ENCODE assay signal across 10 mouse cellular contexts in the genomic region with DNA sequence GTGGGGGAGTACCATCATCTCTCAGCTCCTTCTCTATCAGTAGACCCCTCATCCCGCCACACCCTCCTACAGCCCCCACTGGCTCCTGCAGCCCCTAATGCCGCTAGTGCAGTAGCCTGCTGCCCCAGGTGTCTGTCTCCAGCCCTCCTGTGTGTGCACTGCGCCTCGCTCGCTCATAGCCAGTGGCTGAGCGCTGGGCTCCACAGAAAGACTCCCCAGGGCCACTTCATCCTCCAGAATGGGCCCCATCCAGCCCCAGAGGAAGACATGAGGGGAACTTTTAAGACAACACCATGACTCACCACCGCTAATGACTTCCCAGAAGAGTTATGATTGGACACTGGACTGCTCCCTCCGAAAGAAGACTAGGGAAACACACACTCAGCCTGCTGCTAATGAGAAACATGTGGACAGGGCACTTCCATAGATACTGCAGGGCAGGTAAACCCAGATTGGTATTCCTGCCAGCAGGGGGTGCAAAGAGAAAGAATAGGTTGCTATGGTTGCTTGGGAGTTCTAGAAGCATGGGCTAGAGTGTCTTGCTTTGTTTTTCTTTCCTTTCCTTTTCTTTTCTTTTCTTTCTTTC. TPM values are rescaled to one million over a fixed set of nuclear protein-coding genes. Genes with fewer than 3 reads are reported as not detected.
DNase-seq lines count a peak whose midpoint lies in the region; ATAC-seq lines count a peak whose summit lies in the region.
"Had no signal": no experiment of that assay in that cellular context is flagged by ENCODE, and none has a peak within 500 bp of the region (broad histone marks: within the 10 kb centered on the region; RNA-seq: fewer than 3 reads in every experiment).

No protein-coding gene starts in this region.

- no peaks in the 10 kb centered on the region for H3K9me3 ChIP-seq in midbrain, embryonic 11.5 days (ENCODE audit: control insufficient read depth, low read length)
- no peaks in the 10 kb centered on the region for H3K9me3 ChIP-seq in midbrain, embryonic 15.5 days
- H3K9me3 ChIP-seq: hindbrain, embryonic 15.5 days had no signal

- H3K27ac ChIP-seq in midbrain, embryonic 11.5 days (ENCODE audit: low read depth, low read length): no peak overlapping the region
- H3K27ac ChIP-seq in midbrain, embryonic 15.5 days: no peak overlapping the region
- H3K27ac ChIP-seq: hindbrain, embryonic 15.5 days had no signal

- no peaks in the 10 kb centered on the region for H3K27me3 ChIP-seq in midbrain, embryonic 11.5 days (ENCODE audit: control insufficient read depth, insufficient read depth, low read length)
- no peaks in the 10 kb centered on the region; the same call in 1 of the 2 replicates for H3K27me3 ChIP-seq in midbrain, embryonic 15.5 days (replicated peaks)
- H3K27me3 ChIP-seq: hindbrain, embryonic 15.5 days had no signal

- peak; percentile 54 for DNase-seq in midbrain, embryonic 11.5 days (ENCODE audit: low spot score, missing footprints)
- peak; percentile 10 for DNase-seq in T-cell, adult 2 months (ENCODE audit: low spot score)
- peak; percentile 61 for DNase-seq in forelimb bud, embryonic 11.5 days (ENCODE audit: low read depth, low spot score)
- peak; percentile 80 for DNase-seq in lung, postnatal 36 days
- DNase-seq in ovary, postnatal 36 days (ENCODE audit: low spot score): no peak
- DNase-seq in right cerebral cortex, postnatal 4 days: no peak
- no peak for DNase-seq in cerebellum, postnatal 14 days

- no peaks in the 10 kb centered on the region for H3K4me1 ChIP-seq in midbrain, embryonic 11.5 days (ENCODE audit: control insufficient read depth, insufficient read depth, low read length)
- H3K4me1 ChIP-seq in midbrain, embryonic 15.5 days: no peaks in the 10 kb centered on the region; the same call in 1 of the 2 replicates
- H3K4me1 ChIP-seq: hindbrain, embryonic 15.5 days had no signal

- H3K4me2 ChIP-seq in midbrain, embryonic 11.5 days: no peak overlapping the region
- H3K4me2 ChIP-seq in midbrain, embryonic 15.5 days: no peak overlapping the region
- H3K4me2 ChIP-seq: hindbrain, embryonic 15.5 days had no signal

- no peaks in the 10 kb centered on the region for H3K36me3 ChIP-seq in midbrain, embryonic 11.5 days (ENCODE audit: control insufficient read depth, insufficient read depth, low read length)
- no peaks in the 10 kb centered on the region for H3K36me3 ChIP-seq in midbrain, embryonic 15.5 days (replicated peaks)
- H3K36me3 ChIP-seq: hindbrain, embryonic 15.5 days had no signal

- no peak overlapping the region for H3K9ac ChIP-seq in midbrain, embryonic 11.5 days (ENCODE audit: low read length)
- H3K9ac ChIP-seq in midbrain, embryonic 15.5 days: no peak overlapping the region
- H3K9ac ChIP-seq: hindbrain, embryonic 15.5 days had no signal

- H3K4me3 ChIP-seq in midbrain, embryonic 11.5 days (ENCODE audit: low read depth, low read length): no peak overlapping the region
- H3K4me3 ChIP-seq in midbrain, embryonic 15.5 days: no peak overlapping the region
- H3K4me3 ChIP-seq: hindbrain, embryonic 15.5 days; myocyte had no signal

- 72% methylated on average over 8 of the region's 8 CpGs for WGBS in midbrain, embryonic 11.5 days
- WGBS in midbrain, embryonic 15.5 days: 84% methylated on average over 8 of the region's 8 CpGs

- ATAC-seq in midbrain, embryonic 11.5 days (ENCODE audit: low FRiP score): no peak
- ATAC-seq in midbrain, embryonic 15.5 days (replicated peaks): no peak

RNA-seq across cellular contexts. Expression of a gene that starts 15.5 kb away (rescaled TPM):
- 0.06 TPM in 1 of 2 replicates, not detected in the other for polyA plus RNA-seq in midbrain, embryonic 11.5 days (2014; fragmentation: Nextera tagmentation; extraction: Ambion mirVana)
- polyA plus RNA-seq in midbrain, embryonic 15.5 days (2015; fragmentation: Nextera tagmentation; extraction: Ambion mirVana): 2.3 and 2.4 TPM in 2 replicates

RNA-seq across cellular contexts. Expression of a gene that starts 37.6 kb away (rescaled TPM):
- polyA plus RNA-seq in midbrain, embryonic 11.5 days (2014; fragmentation: Nextera tagmentation; extraction: Ambion mirVana): 323 and 335 TPM in 2 replicates
- polyA plus RNA-seq in midbrain, embryonic 15.5 days (2015; fragmentation: Nextera tagmentation; extraction: Ambion mirVana): 209 and 210 TPM in 2 replicates

Comparison
In these comparisons a context has a peak if more than half of its experiments do, and no peak if none do; other contexts are left out.
1. DNase-seq: peak in midbrain, embryonic 11.5 days (single experiment), T-cell, adult 2 months (single experiment), forelimb bud, embryonic 11.5 days (single experiment) and lung, postnatal 36 days (single experiment); none in ovary, postnatal 36 days (single experiment), right cerebral cortex, postnatal 4 days (single experiment) and cerebellum, postnatal 14 days (0 of 2).